17 mouse cellular contexts compared by ENCODE assay signal in genomic region chr10:59268754-59269153, GRCm38 (mm10). TPM values are rescaled to one million over a fixed set of nuclear protein-coding genes. Genes with fewer than 3 reads are reported as not detected.
A peak's percentile ranks its signal among the peaks of the same experiment; 100 is the strongest.
DNase-seq lines count a peak whose midpoint lies in the region; ATAC-seq lines count a peak whose summit lies in the region.
"Had no signal": no experiment of that assay in that cellular context is flagged by ENCODE, and none has a peak within 500 bp of the region (broad histone marks: within the 10 kb centered on the region; RNA-seq: fewer than 3 reads in every experiment).

No protein-coding gene starts in this region.

- DNase-seq in kidney, adult 9 months: peak; percentile 24
- no peak for DNase-seq in kidney, adult 11 months
- DNase-seq in 3T3-L1 (ENCODE audit: low read depth, low spot score) (peak; percentile 34), NIH3T3 (ENCODE audit: low read depth) (peak; percentile 44)
- DNase-seq in yolk sac, embryonic 10.5 days (ENCODE audit: low spot score): peak; percentile 44
- DNase-seq: adrenal gland, adult 2 months; adrenal gland, postnatal 25 days; cerebellum, adult 11-12 months; cerebellum, adult 9-10 months; cerebellum, postnatal 14 days; forebrain, postnatal 0 days; gastrocnemius, adult 2 months; gastrocnemius, postnatal 14 days; heart, adult 11 months had no signal

- no peak for ATAC-seq in monocyte, adult 5-6 weeks (replicated peaks; ENCODE audit: insufficient number of reproducible peaks, low FRiP score, low TSS enrichment, poor library complexity, severe bottlenecking)
- ATAC-seq: forebrain, embryonic 14.5 days; forebrain, postnatal 0 days; Patski had no signal

RNA-seq across cellular contexts. Expression of gene Sowahc, which starts 47.0 kb away (rescaled TPM):
- 111 to 129 TPM (median 120 TPM) in 3 replicates for total RNA-seq in monocyte, adult 5-6 weeks (2017)

RNA-seq across cellular contexts. Expression of gene Sept10, which starts 47.1 kb away (rescaled TPM):
- 14.7 to 33.3 TPM (median 15.0 TPM) in 3 replicates for total RNA-seq in monocyte, adult 5-6 weeks (2017)

RNA-seq across cellular contexts. Expression of gene P4ha1, which starts 54.3 kb away (rescaled TPM):
- total RNA-seq in monocyte, adult 5-6 weeks (2017): 55.0 to 101 TPM (median 84.1 TPM) in 3 replicates
